Mouse (Mus musculus): ENCODE results near the gene Ubb. TPM values are rescaled to one million over a fixed set of nuclear protein-coding genes. Genes with fewer than 3 reads are reported as not detected.
"Not testable (repeated sequence)": the region's sequence is repeated elsewhere in the genome, so short reads cannot be mapped to it uniquely, and the experiment has no call there.

The Ubb gene
- 1,000 to 10,000 TPM; 1,560 to 1,622 TPM for total RNA-seq (2021)

GRCm38 (mm10) chr11:62550727-62551225, at the start of gene Ubb:
Ubb (plus strand) TSS chr11:62551171.
- intact Hi-C loops (cut with DNase I): no loop called here

DNA sequence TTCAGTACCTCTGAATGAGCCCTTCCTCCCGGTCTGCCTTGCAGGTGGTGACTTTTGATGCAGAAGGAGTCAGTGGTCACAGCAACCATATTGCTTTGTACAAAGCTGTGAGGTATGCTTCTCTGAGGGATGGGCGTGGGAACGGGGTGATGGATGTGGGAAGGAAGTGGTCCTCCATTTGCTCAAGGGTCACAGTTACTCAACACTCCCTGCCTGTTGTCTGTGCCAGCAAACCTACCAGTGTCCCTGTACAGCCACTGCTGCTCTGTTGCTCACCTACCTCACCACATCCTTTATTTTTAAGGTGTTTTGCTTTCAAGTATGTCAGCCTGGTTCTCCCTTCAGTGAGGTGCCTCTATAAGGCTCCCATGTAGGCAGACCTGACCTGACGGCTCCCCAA, 43.3 kb upstream of the Ubb start:
- intact Hi-C loops (cut with DNase I): no loop called here
- DNase-seq: no peak

More at GRCm38 (mm10) chr11:62550727-62551225, at the start of gene Ubb:
- DNase-seq: peak; percentile 100

- intact Hi-C loops (cut with DNase I); DNase-seq: not testable (repeated sequence)
Observed at GRCm38 (mm10) chr11:62508365-62508764, 42.6 kb upstream of the Ubb start.

DNA sequence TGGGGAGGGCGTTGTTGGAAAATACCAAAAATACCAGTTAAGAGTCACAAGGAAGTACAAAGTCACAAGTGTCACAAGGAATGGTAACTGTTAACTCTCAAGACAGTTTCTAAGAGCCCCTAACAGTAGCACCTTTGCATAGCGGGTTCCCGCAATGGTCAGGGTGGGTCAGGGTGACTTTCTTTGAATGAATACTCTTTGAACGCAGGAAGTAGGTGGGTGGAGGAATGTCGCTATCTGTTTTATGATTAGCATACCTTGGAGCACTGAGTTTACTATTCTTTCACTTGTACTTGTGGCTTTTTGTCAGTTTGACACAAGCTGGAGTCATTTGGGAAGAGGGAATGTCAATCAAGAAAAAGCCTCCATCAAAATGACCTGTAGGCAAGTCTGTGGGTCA, 42.2 kb upstream of the Ubb start:
- intact Hi-C loops (cut with DNase I): not testable (repeated sequence)

GRCm38 (mm10) chr11:62509571-62509970, 41.4 kb upstream of the Ubb start:
- DNase-seq: no peak
- intact Hi-C loops (cut with DNase I): no loop called here

More for the DNA sequence above, 42.2 kb upstream of the Ubb start:
- not testable (repeated sequence) for DNase-seq

DNA sequence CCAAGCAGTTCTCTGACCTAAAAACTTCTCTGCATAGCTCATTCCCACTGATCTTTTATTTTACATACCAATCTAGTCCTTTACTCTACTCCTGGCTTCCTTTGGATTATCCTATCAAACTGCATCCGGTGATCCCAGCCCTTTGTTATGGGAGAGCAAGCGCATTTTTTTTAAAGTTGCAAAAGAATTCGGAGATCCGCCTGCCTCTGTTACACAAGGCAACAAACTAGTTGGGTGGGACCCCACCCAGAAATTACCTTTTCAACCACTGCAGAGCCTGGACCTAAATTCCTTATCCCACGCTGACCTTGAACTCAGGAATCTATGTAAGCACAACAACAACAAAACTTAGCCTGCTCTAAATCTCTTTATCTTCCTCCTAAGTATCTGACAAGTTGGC, 40.0 kb upstream of the Ubb start:
- DNase-seq: no peak
- intact Hi-C loops (cut with DNase I): no loop called here

DNA sequence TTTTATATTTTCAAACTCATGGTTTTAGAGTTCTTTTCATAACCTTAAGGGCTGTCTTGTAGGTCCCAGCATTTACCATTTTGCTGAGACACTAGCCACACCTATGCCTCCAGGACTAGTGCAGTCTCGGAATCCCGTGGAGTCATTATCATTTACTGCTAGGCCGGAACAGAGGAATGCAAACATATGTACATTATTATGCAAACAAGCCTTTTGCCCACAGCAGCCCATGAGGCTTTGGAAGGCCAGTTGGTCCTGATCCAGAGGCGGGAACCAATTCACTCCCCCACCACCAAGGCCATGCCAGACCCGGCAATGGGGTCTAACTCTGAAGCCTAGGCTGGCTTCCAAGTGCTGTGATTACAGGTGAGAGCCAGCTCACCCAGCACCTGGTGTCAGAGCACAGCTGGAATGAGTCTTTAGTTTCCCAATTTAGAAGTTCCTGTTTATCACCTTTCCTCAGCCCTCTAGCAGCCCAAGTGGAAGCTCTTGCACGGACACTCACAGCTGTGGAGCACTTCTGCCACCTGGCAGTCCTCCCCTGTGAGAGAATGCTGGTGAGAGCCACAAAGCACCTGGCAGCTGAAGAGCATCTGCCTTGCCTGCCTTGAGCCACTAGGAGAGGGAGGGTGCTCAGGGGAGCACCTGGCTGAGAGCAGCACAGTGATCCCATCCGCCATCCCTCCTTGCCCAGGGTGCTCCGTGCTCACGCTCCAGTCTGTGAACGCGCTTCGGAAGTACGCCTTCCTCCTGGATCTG, 39.3 kb upstream of the Ubb start:
- intact Hi-C loops (cut with DNase I): no loop called here
- no peak for DNase-seq

DNA sequence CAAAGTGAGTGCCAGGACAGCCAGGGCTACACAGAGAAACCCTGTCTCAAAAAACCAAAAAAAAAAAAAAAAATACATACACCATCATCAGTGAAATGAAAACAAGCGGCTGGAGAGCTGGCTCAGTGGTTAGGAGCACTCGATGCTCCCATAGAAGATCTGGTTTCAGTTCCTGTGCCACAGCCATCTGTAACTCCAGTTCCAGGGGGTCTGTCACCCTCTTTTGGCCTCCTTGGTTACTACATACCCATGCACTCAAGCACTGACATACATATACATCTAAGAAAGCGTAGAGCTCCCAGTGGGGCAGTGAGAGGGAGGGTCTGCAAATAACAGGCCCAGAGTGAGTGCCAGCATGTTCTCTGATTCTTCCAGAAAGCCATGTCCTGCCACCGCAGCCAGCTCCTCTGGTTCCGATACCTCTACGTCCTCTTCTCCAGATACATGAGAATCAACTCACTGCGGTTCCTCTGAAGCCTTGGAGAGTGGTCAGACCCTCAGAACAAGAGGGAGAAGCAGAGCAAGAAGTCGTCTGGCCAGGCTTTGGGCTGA, 38.4 kb upstream of the Ubb start:
- DNase-seq: no peak
- intact Hi-C loops (cut with DNase I): no loop called here

- intact Hi-C loops (cut with DNase I): no loop called here
- no peak for DNase-seq
Observed at GRCm38 (mm10) chr11:62513311-62513710, 37.7 kb upstream of the Ubb start.

GRCm38 (mm10) chr11:62518991-62519390, 32.0 kb upstream of the Ubb start:
- intact Hi-C loops (cut with DNase I): no loop called here
- DNase-seq: no peak

GRCm38 (mm10) chr11:62522283-62522682, 28.7 kb upstream of the Ubb start:
- DNase-seq: no peak
- intact Hi-C loops (cut with DNase I): no loop called here

GRCm38 (mm10) chr11:62537089-62537488, 13.9 kb upstream of the Ubb start:
- DNase-seq: no peak
- intact Hi-C loops (cut with DNase I): no loop called here

- DNase-seq: peak; percentile 10
- intact Hi-C loops (cut with DNase I): no loop called here
Observed at GRCm38 (mm10) chr11:62537590-62537989, 13.4 kb upstream of the Ubb start.

DNA sequence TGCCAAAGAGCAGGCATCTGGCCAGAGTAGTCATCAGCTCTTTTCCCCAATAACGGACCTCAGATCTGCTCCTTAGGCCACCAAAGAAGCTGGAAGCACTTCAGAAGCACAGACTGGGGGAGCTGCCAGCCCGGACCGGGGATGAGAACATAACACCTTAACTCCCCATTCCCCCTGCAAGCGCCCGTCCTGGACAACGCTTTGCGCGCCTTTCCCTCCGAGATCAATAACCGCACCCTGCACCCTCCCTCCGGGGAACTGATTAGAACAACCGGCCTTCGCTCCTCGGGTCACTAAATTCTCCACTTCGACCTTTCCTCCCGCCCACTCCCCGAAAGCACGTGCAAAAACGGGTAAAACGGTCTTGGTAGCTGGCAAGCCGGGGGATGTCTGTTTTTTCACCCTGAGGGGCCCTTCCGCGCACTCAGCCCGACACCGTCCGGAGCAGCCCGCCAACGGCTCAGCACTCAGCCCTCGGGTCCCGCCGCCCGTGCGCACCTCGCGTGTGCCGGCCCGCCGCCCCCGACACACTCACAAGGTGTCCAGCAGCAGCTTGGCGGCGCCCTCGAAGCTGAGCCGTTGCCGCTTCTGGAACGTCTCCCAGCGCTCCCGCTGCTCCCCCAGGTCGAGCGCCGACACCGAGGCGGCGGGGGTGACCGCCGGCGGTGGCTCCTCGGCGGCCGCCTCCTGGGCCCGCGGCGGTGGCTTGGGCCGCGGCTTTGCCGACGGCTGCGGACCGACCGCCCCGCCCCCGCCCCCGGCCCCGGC, 12.5 kb upstream of the Ubb start:
- intact Hi-C loops (cut with DNase I): no loop called here
- peak; percentile 62 for DNase-seq

- intact Hi-C loops (cut with DNase I): no loop called here
- peak; percentile 77 for DNase-seq
Observed at GRCm38 (mm10) chr11:62539089-62539890, 11.7 kb upstream of the Ubb start, which contains the start of gene Cenpv. Cenpv (minus strand) TSS chr11:62539261.

DNA sequence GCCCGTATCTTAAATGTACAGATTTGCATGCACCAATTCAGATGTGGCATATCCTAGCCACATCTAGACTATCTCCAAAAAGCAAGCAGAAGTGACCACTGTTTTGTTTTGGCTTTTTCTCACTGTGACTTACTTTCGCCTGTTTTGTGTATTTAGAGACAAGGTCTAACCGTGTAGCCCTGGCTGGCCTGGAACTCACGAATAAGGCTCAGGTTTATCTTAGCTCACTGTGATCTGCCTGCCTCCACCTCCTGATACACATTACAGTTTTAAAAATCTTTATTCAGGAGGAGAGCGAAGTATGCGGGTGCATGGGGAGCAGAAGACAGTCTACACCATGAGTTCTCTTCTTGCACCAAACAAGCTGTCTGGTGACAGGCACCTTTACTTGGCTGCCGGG, 10.8 kb upstream of the Ubb start:
- no peak for DNase-seq
- intact Hi-C loops (cut with DNase I): no loop called here

DNA sequence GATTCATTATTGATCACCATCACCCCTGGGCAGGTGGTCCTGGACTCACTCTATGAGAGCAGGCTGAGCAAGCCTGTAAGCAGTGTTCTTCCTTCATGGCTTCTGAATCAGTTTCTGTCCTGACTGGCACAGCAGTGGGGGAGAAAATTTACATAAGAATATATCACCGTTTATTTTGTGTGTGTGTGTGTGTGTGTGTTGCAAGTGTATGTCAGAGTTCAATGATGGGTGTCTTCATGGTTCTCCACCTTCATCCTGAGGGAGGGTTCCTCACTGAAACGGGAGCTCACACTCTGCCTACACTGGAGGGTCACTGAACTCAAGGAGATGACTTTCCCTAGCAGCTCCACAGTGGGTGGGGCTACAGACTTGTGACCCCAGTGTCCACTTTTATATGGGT, 10.0 kb upstream of the Ubb start:
- no peak for DNase-seq
- intact Hi-C loops (cut with DNase I): no loop called here

DNA sequence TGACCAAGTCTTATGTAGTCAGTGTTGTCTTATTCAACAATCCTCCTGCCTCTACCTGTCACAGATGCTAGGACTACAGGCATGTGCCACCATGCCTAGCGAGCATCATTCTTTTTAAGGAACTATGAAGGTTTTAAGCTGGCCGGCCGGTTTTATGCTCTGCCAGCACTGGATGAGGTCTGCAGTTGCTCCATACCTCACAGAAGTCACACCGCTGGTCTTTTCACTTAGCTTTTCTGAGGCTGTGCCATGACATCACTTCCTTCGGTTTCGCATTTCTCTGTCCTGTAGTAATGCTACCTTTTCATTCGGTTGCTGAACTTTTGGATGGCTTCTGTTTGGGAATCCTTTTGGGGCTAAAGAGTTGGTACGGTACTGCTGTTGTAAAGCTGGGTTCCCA, 9.4 kb upstream of the Ubb start:
- intact Hi-C loops (cut with DNase I): no loop called here

DNA sequence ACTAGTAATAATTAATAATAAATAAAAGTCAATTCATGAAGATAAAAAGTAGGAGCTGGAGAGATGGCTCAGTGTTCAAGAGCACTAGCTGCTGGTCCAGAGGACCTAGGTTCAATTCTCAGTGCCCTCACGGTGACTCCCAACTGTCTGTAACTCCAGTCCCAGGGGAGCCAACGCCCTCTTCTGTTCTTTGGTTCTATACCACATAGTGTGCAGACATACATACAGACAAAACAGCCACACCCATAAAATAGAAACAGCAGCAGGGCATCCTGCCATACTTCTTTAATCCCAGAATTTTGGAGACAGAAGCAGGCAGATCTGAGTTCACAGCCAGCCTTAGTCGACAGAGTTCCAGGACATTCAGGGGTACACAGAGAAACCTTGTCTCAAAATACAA, 7.0 kb upstream of the Ubb start:
- intact Hi-C loops (cut with DNase I): no loop called here
- no peak for DNase-seq

More for the DNA sequence above, 9.4 kb upstream of the Ubb start:
- no peak for DNase-seq

DNA sequence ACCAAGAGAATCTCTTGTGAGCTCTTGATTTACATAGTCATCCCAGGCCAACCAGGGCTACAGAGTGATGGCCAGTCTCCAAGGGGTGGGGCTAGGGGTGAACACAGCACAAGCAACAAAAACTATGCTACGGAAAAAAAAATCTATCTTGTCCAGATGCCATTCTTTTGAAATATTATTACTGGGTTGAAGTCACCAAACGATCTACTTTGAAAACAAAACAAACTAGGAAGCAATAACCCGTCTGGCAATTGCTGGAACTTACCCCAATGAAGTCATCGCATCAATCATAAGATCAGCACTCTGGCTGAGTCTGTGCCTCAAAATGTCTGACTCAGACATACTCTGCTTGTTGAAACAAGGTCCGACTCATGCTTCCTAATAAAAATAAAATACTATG, 1.2 kb upstream of the Ubb start:
- intact Hi-C loops (cut with DNase I): no loop called here

DNA sequence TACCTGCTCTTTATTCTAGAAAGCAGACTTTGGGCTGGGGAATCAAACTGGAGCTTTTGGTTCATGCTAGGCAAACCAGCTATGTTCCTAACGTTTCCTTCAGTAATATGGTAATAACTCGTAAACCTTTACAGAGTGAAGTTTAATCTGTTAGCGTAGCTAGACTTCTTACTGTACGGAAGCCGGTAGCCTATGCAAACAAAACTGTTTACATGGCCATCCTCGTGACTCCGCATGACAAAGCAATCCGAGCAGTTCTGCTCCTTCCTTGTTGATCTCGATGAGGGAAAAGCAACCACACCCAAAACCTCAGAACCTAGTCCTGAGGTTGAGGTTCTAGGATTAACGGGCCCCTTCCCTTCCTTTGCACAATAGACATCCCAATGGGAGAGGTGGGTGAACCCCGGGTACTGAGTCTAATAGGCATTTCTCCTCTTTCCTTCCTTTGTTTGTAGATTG, 715 bp upstream of the Ubb start:
- peak; percentile 28 for DNase-seq
- intact Hi-C loops (cut with DNase I): no loop called here

More for the DNA sequence above, 1.2 kb upstream of the Ubb start:
- DNase-seq: peak; percentile 77

Measured in left cerebral cortex, postnatal 4 days (tissue).